Mouse (Mus musculus) bone marrow macrophage, adult 2 months (primary cell): Measurements from ENCODE around the gene Trim30c. TPM values are rescaled to one million over a fixed set of nuclear protein-coding genes. Genes with fewer than 3 reads are reported as not detected.
"Not testable (repeated sequence)": the region's sequence is repeated elsewhere in the genome, so short reads cannot be mapped to it uniquely, and the experiment has no call there.

ENCODE experiments used
- H3K27ac ChIP-seq: 2 replicates; pipeline ENCODE4 v1.5.1; 2012; ENCODE audit warnings: low read depth, low read length; ENCODE audit not compliant: insufficient read depth
- H3K4me1 ChIP-seq: 2 replicates; pipeline ENCODE4 v1.6.1; 2012; ENCODE audit warnings: low read length; ENCODE audit not compliant: control insufficient read depth, insufficient read depth
- H3K4me3 ChIP-seq: 2 replicates; pipeline ENCODE4 v1.5.1; 2012; ENCODE audit warnings: mild to moderate bottlenecking, low read length, moderate library complexity; ENCODE audit not compliant: insufficient read depth
- CTCF ChIP-seq: IDR thresholded peaks from 2 replicates; pipeline ENCODE4 v1.5.1; 2012; ENCODE audit warnings: low read depth, mild to moderate bottlenecking, low read length, moderate library complexity
- POLR2A ChIP-seq: IDR thresholded peaks from 2 replicates; pipeline ENCODE4 v1.6.1; 2012; ENCODE audit warnings: mild to moderate bottlenecking, low read depth, low read length, borderline replicate concordance
- polyA plus RNA-seq: library from polyadenylated mRNA; stranded (reverse); fragments of >200 nt; gene quantifications from 2 replicates; pipeline ENCODE4 v1.2.4, GENCODE M21; 2012; ENCODE audit not compliant: missing spikeins, insufficient read depth, insufficient read length

Trim30c gene
- polyA plus RNA-seq = 7.6 and 9.4 TPM in 2 replicates

DNA sequence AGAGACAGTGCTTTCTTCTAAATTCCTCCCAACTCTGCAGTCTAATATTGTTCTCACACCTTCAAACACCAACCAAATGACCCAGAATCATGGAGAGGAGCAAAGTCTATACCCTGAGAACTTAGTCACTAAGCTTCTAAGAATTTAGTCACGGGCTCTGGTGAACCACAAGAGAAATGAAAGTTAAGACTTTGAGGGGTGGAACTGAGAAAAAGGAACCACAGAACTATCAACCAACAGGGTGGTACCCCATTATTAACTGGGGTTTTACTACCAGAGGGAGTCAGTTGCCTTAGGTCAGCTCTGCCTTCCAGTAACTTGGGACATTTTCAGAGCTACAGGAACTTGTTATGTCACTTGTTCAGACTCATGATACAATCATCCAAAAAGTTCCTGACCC lies at the start of gene Trim30c:
Gene Trim30c, minus strand, starts transcription at position 140 of the 400 bp plus-strand sequence.
- Histone ChIP-seq H3K27ac (peak within 1 kb of the TSS; percentile 80), H3K4me1 (peaks cover 20% of the 10 kb centered on the region), H3K4me3 (no peak within 1 kb of the TSS)
- no peak for TF ChIP-seq CTCF
- no peak for TF ChIP-seq POLR2A

- H3K4me1 ChIP-seq = peaks cover 12% of the 10 kb centered on the region
- peak overlapping the region; percentile 59 for H3K4me3 ChIP-seq
- peak overlapping the region; percentile 93 for H3K27ac ChIP-seq
- no peak for TF ChIP-seq POLR2A
Measured at GRCm38 (mm10) chr7:104445961-104446645, 45.5 kb upstream of the Trim30c start.

DNA sequence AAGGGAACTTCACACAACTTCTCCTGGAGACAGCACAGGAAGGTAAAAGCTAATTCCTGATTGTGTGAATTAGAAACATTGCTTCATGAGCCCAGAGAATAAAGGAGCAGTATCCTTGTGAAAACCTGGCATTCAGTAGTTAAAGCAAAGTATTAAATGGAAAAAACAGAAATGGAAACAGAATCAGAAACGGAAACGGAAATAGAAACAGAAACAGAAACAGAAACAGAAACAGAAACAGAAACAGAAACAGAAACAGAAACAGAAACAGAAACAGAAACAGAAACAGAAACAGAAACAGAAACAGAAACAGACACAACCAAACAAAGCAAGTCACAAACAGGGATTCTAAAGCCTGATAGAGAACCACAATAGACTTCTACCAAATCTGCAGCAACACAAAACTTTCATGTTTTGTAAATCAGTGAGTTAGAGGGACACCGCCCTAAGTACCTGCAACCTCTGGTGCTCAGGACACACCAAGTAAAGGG lies 3.9 kb upstream of the Trim30c start:
- TF ChIP-seq POLR2A (no peak), CTCF (no peak)
- Histone ChIP-seq H3K4me1 (peaks cover 16% of the 10 kb centered on the region), H3K4me3 (no peak overlapping the region), H3K27ac (no peak overlapping the region)

GRCm38 (mm10) chr7:104401140-104401539 lies 503 bp upstream of the Trim30c start:
- TF ChIP-seq POLR2A = no peak
- TF ChIP-seq CTCF = no peak
- H3K27ac ChIP-seq = peak overlapping the region; percentile 80

DNA sequence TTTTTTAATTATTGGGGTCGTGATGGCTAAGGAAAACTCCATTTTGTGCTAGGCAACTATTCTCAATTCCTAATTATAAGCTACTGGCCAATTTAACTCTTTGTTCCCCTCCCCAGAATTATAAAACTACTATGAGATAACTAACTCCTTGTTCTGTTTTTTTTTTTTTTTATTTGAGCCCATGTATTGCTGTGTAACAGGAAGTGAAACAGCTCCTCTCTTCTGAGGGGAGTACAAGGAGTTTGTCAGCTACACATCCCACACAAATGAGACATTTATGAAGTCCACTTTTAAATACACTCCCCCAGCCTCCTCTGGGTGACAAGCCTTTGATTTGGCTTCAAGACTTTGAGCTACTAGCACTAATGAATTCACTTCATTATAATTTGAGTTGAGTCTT lies 2.1 kb downstream of the Trim30c start:
- Histone ChIP-seq H3K4me3 (no peak overlapping the region), H3K27ac (no peak overlapping the region; the same call in 1 of the 2 replicates), H3K4me1 (peaks cover 20% of the 10 kb centered on the region)
- TF ChIP-seq POLR2A (no peak), CTCF (no peak)

More at GRCm38 (mm10) chr7:104401140-104401539, 503 bp upstream of the Trim30c start:
- peaks cover 20% of the 10 kb centered on the region for H3K4me1 ChIP-seq
- no peak overlapping the region for H3K4me3 ChIP-seq

GRCm38 (mm10) chr7:104369736-104370414 lies 30.8 kb downstream of the Trim30c start, which contains the start of gene Trim30b:
Gene Trim30b (minus strand): TSS chr7:104369884.
- Histone ChIP-seq H3K27ac (peak within 1 kb of the TSS; percentile 67), H3K4me3 (no peak within 1 kb of the TSS), H3K4me1 (peaks cover 12% of the 10 kb centered on the region)
- no peak for TF ChIP-seq POLR2A

DNA sequence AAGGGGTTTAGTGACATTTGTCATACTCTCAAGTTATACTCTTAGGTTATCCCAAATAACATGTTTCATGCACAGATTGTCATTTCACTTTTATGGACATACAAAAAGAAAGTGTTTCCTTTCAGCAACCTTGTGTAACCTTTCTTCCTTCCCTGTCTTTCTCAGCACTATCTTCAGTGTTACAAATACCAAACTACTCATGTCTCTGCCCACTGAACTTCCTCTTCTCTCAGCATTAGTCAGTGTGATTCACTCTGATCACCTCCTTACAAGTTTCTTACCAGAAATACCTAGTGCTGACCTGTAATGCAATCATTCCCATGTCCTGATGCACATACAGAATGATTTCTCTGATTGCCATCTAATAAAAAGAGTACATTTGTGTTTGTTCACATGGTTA lies 34.3 kb downstream of the Trim30c start:
- no peak overlapping the region for H3K4me3 ChIP-seq
- peaks cover 12% of the 10 kb centered on the region for H3K4me1 ChIP-seq
- TF ChIP-seq POLR2A = no peak
- TF ChIP-seq CTCF = no peak
- no peak overlapping the region for H3K27ac ChIP-seq

- Histone ChIP-seq H3K4me3 (no peak overlapping the region; the same call in 1 of the 2 replicates), H3K27ac (no peak overlapping the region), H3K4me1 (0 out of 2 replicates have a peak, but pooled peaks cover 4% of the 10 kb centered on the region)
- TF ChIP-seq POLR2A (no peak), CTCF (no peak)
Measured at GRCm38 (mm10) chr7:104353600-104353967, 47.1 kb downstream of the Trim30c start.

DNA sequence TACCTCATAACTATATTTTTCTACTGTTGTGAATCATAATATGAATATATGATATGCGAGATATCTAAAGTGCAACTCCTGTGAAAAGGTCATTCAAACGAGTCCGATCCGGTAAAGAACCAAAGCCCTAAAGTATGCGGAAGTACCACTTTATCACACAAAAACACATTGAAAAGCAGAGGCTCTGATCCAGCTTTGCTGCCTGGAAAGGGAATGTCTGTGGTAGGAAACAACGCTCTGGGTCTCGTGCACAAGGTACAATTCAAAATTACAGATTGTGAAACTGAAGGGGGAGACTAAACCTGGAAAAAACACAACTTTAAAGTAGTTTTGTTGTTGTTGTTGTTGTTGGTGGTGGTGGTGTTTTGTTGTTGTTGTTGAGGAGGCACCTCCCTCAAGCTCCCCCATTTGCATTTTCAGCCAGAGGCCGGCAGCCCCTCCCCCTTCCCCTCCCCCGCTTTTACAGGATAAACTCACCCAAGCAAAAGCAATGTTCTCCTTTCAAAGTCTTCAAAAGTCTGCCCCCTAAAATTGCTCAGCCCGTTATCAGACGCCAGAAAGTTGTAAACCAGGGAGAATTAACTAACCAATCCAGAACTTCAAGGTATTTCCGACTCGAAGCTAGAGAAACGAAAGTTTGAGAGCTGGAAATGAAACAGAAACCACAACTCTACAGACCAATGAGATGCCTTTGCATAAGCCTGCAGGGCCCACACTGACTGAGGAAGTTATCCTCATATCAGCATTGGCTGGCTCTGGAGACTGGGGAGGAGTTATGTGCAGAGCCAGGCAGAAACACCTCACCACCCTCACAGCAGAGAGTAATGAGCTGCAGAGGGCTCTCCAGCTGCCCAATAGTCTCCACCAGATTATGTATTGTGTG lies 47.7 kb downstream of the Trim30c start, which contains the start of gene Trim12c:
Gene Trim12c, minus strand, starts transcription at position 646 of the 883 bp plus-strand sequence.
- H3K4me1 ChIP-seq = 0 out of 2 replicates have a peak, but pooled peaks cover 4% of the 10 kb centered on the region
- H3K27ac ChIP-seq = peak within 1 kb of the TSS; percentile 75
- TF ChIP-seq POLR2A (no peak), CTCF (no peak)
- peak within 1 kb of the TSS; percentile 68 for H3K4me3 ChIP-seq

- not testable (repeated sequence) for H3K4me3 ChIP-seq, H3K27ac ChIP-seq, H3K4me1 ChIP-seq
Measured at GRCm38 (mm10) chr7:104348043-104348442, 52.6 kb downstream of the Trim30c start.

GRCm38 (mm10) chr7:104340744-104341143 lies 59.9 kb downstream of the Trim30c start:
- not testable (repeated sequence) for H3K4me1 ChIP-seq, H3K27ac ChIP-seq, H3K4me3 ChIP-seq

- H3K4me3 ChIP-seq, H3K27ac ChIP-seq, H3K4me1 ChIP-seq: not testable (repeated sequence)
Measured at GRCm38 (mm10) chr7:104335547-104335946, 65.1 kb downstream of the Trim30c start.
